Mouse (Mus musculus) kidney, embryonic 15.5 days (tissue): ENCODE results near the gene Apob. TPM values are rescaled to one million over a fixed set of nuclear protein-coding genes. Genes with fewer than 3 reads are reported as not detected.

Source experiments
- ATAC-seq: fragments of 200-750 bp; cut with Nextera tagmentation; replicated peaks from 2 replicates; pipeline ENCODE4 v1.8.0; 2017; ENCODE audit warnings: moderate TSS enrichment; ENCODE audit not compliant: low FRiP score
- H3K27ac ChIP-seq: fragments of 300-500 bp; sonication (generic); 2 replicates; pipeline ENCODE4 v1.5.1; 2015; ENCODE audit warnings: mild to moderate bottlenecking, inconsistent platforms
- H3K27me3 ChIP-seq: fragments of 300-500 bp; sonication (generic); 2 replicates; pipeline ENCODE4 v1.6.1; 2015; ENCODE audit warnings: inconsistent platforms
- H3K36me3 ChIP-seq: fragments of 300-500 bp; sonication (generic); 2 replicates; pipeline ENCODE4 v1.6.1; 2015; ENCODE audit warnings: inconsistent platforms
- H3K4me1 ChIP-seq: fragments of 300-500 bp; sonication (generic); 2 replicates; pipeline ENCODE4 v1.6.1; 2015; ENCODE audit warnings: inconsistent platforms
- H3K4me2 ChIP-seq: fragments of 300-500 bp; sonication (generic); 2 replicates; pipeline ENCODE4 v1.6.1; 2015; ENCODE audit warnings: moderate library complexity, mild to moderate bottlenecking, inconsistent platforms
- H3K4me3 ChIP-seq: fragments of 300-500 bp; sonication (generic); replicated peaks from 2 replicates; pipeline ENCODE4 v1.5.1; 2015; ENCODE audit warnings: mild to moderate bottlenecking, inconsistent platforms
- H3K9ac ChIP-seq: fragments of 300-500 bp; sonication (generic); 2 replicates; pipeline ENCODE4 v1.6.1; 2015; ENCODE audit warnings: mild to moderate bottlenecking, inconsistent platforms
- H3K9me3 ChIP-seq: fragments of 300-500 bp; sonication (generic); replicated peaks from 2 replicates; pipeline ENCODE4 v1.6.1; 2016; ENCODE audit warnings: inconsistent platforms
- WGBS: fragments of 180-500 bp; shearing (Covaris S2); methylation state at CpG from one replicate; pipeline ENCODE4 v1.1.7; 2015; ENCODE audit warnings: mixed read lengths; 5-methylcytosine and 5-hydroxymethylcytosine counted together
- polyA plus RNA-seq: library from polyadenylated mRNA; unstranded; fragments of >200 nt; fragmentation: Nextera tagmentation; extraction: Ambion mirVana; gene quantifications from 2 replicates; pipeline ENCODE4 v1.2.1, GENCODE M21; 2015

The Apob gene
- polyA plus RNA-seq, 1 experiment from 2014 or later = 1.8 TPM

GRCm38 (mm10) chr12:8042626-8043394 is 65.4 kb downstream of the Apob start:
- ATAC-seq = no peak
- H3K27ac ChIP-seq = no peak overlapping the region
- 70% methylated on average over 7 of the region's 7 CpGs for WGBS
- no peaks in the 10 kb centered on the region for H3K27me3 ChIP-seq
- no peak overlapping the region for H3K9ac ChIP-seq
- no peaks in the 10 kb centered on the region for H3K36me3 ChIP-seq
- no peaks in the 10 kb centered on the region for H3K9me3 ChIP-seq
- no peaks in the 10 kb centered on the region for H3K4me1 ChIP-seq
- no peak overlapping the region for H3K4me3 ChIP-seq
- no peak overlapping the region for H3K4me2 ChIP-seq

GRCm38 (mm10) chr12:8047046-8047445 is 69.6 kb downstream of the Apob start:
- no peak overlapping the region for H3K4me2 ChIP-seq
- H3K4me1 ChIP-seq = no peaks in the 10 kb centered on the region
- no peak overlapping the region for H3K27ac ChIP-seq
- no peak overlapping the region for H3K9ac ChIP-seq
- WGBS = 97% methylated on average over 2 of the region's 2 CpGs
- no peaks in the 10 kb centered on the region for H3K36me3 ChIP-seq
- H3K27me3 ChIP-seq = no peaks in the 10 kb centered on the region
- no peak overlapping the region for H3K4me3 ChIP-seq
- ATAC-seq = no peak
- H3K9me3 ChIP-seq = no peaks in the 10 kb centered on the region

- H3K27ac ChIP-seq = no peak overlapping the region
- no peak overlapping the region for H3K4me2 ChIP-seq
- no peaks in the 10 kb centered on the region for H3K4me1 ChIP-seq
- 67% methylated on average over 1 of the region's 1 CpGs for whole genome bisulfite sequencing
- H3K36me3 ChIP-seq = no peaks in the 10 kb centered on the region
- H3K9ac ChIP-seq = no peak overlapping the region
- H3K9me3 ChIP-seq = no peaks in the 10 kb centered on the region
- H3K4me3 ChIP-seq = no peak overlapping the region
- H3K27me3 ChIP-seq = no peaks in the 10 kb centered on the region
- ATAC-seq = no peak
Measured at GRCm38 (mm10) chr12:8047789-8048309, 70.4 kb downstream of the Apob start.

GRCm38 (mm10) chr12:8056001-8056640 is 78.7 kb downstream of the Apob start:
- no peak overlapping the region for H3K27ac ChIP-seq
- H3K4me3 ChIP-seq = no peak overlapping the region
- 61% methylated on average over 8 of the region's 8 CpGs for WGBS
- no peaks in the 10 kb centered on the region for H3K4me1 ChIP-seq
- no peaks in the 10 kb centered on the region for H3K9me3 ChIP-seq
- no peak overlapping the region for H3K9ac ChIP-seq
- ATAC-seq = no peak
- H3K4me2 ChIP-seq = no peak overlapping the region
- H3K36me3 ChIP-seq = no peaks in the 10 kb centered on the region
- no peaks in the 10 kb centered on the region for H3K27me3 ChIP-seq

- Histone ChIP-seq H3K9me3 (no peaks in the 10 kb centered on the region), H3K4me2 (no peak overlapping the region), H3K4me1 (peaks cover 11% of the 10 kb centered on the region), H3K9ac (no peak overlapping the region), H3K27ac (no peak overlapping the region), H3K27me3 (no peaks in the 10 kb centered on the region), H3K4me3 (no peak overlapping the region), H3K36me3 (no peaks in the 10 kb centered on the region)
- no peak for ATAC-seq
- 13% methylated on average over 3 of the region's 3 CpGs for WGBS
Measured at GRCm38 (mm10) chr12:8059576-8059975, 82.1 kb downstream of the Apob start.

- H3K36me3 ChIP-seq = no peaks in the 10 kb centered on the region
- H3K9ac ChIP-seq = no peak overlapping the region
- no peak overlapping the region for H3K4me3 ChIP-seq
- ATAC-seq = peak; percentile 94
- peaks cover 11% of the 10 kb centered on the region for H3K4me1 ChIP-seq
- no peaks in the 10 kb centered on the region for H3K27me3 ChIP-seq
- 23% methylated on average over 11 of the region's 11 CpGs for WGBS
- no peaks in the 10 kb centered on the region for H3K9me3 ChIP-seq
- peak overlapping the region; percentile 50; the same call in 1 of the 2 replicates for H3K27ac ChIP-seq
- no peak overlapping the region for H3K4me2 ChIP-seq
Measured at GRCm38 (mm10) chr12:8063363-8064065, 86.1 kb downstream of the Apob start.

Other genes with a start within 250 kb of the Apob start
- 60.4 and 65.0 TPM in 2 replicates for gene Ldah, start 230.5 kb downstream of the Apob start, polyA plus RNA-seq